Mouse (Mus musculus) WW6 (cell line): ENCODE results near the gene Fam187b.

Experiments used
- DNase-seq: peaks from one replicate; pipeline ENCODE4 v3.0.0-alpha.2; 2013; ENCODE audit warnings: low read depth, low spot score

Fam187b gene

DNA sequence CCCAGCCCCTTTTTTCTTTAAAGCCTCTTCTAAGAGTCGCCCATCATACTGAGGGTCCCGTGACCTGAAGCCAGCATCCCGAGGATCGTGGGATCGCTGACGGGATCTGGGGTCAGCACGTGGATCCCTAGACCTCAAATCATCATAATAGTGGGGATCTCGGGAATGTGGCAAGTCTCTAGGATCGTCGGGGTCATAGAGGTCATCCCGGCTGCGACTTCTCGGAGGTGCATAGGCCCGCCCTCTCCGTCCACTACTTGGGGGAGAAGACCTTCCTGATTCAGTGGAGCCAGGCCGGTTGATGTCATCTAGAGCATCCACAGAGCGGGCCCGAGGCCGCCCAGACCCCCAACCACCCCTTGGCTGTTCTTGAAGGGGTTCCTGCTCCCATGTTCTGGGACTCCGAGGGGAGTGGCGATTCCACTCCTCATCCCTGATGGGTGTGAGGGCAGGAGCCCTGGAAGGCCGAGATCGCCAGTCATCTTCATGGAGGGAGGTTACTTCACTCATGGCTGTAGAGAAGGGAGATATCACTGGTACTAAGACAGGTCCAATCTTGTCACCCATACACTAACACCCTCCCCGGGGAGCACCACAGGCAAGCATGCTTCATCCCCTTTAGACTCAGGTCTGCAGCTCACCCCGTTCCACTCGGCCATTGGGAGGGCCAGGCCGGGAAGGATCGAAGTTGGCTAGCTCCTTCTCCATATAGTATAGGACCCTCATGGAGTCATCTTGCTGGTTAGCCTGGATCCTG lies 15.3 kb upstream of the Fam187b start:
- DNase-seq = no peak

DNA sequence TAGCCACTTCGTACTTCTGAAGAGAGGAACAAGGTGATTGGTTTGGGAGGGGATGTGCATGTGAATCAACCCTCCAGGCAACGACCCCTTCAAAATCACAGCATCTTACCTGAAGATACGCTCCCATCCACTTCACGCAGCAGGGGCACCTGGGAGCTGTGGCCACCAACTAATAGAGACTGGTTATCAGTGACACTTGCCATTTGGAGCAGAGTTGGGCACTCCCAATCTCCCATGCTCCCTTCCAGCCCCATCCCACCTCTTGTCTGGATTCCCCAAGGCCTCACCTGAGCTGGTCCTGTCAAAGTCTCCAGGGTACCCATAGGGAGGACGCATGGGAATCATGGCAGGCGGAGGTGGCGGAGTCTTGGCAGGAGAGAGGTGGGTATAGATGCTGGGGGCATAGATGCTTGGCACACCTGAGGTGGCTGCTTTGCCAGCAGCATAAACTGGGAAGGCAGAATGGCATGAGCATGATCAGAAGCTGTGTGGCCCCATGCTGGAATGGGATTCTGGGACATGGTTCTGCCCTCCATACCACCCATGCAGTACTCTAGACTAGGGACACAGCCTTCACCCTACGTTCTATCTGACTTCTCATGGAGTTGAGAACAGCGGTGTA lies 14.6 kb upstream of the Fam187b start:
- DNase-seq = no peak

DNA sequence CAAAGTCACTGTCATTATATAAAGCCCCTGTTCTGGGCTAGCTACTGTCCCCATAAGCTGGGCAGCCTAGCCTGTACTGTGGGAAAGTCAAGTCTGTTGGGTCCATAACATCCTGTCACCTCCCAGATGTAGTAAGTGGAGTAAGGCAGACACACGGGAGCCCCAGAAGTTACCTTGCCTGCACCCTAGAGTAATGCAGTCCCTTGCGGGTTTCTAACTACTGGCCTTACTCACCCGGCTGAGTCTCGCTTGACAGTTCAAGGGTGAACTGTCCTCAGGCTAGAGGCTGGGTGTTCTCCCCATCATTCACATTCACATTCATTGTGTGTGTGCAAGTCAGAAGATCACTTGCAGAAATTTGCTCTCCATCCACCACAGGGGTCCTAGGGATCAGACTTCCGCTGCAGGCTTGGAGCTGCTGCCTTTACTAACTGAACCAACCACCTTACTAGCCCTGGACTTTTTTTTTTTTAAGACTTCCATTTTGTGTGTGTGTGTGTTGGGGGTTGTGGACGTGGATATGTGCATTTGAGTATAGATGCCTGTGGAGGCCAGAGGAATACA lies 13.7 kb upstream of the Fam187b start:
- no peak for DNase-seq

DNA sequence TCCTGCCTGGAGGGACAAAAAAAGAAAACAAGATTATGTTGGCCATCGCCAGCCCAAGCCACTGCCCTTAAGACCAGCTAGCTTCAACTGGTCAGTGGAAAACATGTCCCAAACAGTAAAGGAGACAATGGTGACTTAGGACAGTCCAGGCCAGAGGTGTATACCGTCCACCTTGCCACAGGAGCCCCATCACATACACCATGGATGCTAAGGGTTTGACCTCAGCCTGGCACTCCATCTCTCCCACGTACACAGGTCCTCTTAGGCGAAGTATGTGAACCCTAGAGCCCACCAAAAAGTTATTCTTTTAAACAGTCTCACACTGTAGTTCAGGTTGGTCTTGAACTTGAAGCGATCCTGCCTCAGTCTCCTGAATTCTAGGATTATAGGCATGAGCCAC lies 10.7 kb upstream of the Fam187b start:
- no peak for DNase-seq

DNA sequence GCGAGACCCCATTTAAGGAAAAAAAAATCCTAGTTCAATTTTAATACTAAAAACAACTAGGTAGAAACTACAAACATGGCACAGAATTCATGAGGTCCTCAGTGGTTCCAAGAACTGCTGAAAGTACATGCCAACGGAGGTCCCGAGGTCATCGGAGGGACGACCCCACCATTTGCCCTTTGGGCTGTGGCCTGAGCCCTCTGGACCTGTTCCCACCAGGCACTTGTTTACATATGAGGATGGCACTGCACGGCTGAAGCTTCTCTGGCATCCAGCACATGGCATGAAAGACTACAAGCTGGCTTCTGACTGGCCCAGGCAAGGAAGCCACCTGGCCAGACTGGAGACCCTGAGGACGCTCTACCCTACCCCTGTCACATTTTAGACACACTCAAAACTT lies 9.2 kb upstream of the Fam187b start:
- no peak for DNase-seq

DNA sequence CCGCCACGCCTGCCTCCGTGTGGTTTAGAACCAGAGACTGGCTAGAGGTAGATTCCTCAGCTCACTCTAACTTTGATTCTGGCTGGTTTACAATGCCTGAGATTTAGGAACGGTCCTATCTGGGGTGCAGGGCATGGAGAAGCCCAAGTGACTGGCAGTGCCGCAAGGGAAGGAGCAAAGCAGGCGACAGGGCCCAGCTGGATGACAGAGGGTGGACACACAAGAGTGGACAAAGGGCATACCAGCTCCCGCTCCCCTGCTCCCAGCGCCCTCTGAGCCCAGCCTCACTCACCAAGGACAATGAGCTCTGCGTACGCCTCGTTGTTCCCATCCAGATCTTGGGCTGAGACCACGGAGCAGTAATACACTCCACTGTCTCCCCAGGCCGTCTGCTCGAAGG lies 7.9 kb upstream of the Fam187b start:
- DNase-seq = no peak

DNA sequence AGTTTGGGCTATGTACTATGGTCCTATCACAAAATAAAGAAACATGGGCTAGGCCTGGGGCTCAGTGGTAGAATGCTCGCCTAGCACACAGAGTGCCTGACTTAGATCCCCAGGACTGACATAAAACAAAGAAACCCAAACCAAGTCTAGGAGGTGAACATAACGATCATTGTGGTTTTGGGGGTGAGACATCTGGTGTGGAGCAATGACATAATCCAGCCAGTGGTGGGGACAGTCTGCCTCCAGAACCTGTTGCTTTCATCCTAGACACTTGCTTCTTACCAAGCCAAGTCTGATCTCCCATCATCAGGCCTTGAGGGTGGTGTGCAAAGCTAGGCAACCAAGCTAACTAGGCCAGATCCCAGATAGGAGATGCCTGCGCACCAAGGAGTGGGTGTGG lies 6.9 kb upstream of the Fam187b start:
- no peak for DNase-seq

DNA sequence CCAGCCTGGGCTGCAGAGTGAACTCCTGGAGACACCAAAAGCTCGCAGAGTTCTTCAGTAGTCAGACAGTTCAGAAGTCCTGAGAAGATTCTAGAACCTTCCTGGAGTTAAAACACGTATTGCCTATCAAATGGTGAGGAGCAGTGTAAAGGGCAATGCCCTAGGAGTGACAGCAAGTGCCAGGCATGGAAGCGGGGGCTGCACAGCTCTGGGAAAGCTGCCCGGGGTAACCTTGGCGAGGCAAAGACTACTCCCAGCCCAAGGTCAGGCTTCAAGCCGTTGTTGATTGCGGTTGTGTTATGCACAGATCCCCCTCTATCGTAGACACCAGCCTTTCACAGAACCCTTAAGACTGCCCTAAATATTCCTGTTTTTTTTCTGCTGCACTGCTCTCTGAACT lies 5.0 kb upstream of the Fam187b start:
- no peak for DNase-seq

DNA sequence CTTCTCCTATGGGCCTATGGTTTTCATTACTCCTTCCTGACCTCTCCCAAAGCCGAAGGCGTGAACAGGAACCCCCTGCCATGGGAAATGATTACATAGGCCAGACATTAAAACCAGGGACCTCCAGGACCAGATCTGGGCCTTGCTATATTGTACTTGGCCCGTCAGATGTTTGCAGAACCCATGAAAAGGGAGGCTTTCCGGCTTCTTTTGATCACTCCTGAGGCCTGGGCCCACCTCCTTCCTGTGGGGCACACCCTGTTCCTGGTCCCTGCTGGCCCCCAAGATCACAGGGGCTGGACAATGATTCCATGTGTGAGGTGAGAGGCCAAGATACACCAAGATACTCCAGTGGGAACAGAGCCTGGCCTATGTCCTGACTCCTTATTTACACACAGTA lies 4.4 kb upstream of the Fam187b start:
- DNase-seq = no peak

DNA sequence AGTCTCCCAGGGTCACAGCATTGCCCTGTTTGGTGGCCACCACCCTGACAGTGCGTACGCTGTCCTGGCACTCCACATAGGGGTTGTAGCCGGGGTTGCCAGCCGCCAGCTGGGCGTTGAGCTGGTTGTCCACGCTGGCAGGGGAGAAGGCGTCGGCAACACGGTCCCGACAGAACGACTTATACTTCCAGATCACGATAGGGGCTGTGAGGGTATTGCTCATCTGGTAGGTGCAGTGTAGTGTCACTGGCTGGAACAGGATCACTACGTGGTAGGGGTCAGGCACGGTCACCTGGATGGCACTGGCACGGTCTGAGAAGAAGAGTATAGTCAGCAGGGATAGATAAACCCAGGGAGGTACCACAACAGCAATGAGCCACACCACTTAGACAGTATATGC lies 1.7 kb upstream of the Fam187b start:
- no peak for DNase-seq

DNA sequence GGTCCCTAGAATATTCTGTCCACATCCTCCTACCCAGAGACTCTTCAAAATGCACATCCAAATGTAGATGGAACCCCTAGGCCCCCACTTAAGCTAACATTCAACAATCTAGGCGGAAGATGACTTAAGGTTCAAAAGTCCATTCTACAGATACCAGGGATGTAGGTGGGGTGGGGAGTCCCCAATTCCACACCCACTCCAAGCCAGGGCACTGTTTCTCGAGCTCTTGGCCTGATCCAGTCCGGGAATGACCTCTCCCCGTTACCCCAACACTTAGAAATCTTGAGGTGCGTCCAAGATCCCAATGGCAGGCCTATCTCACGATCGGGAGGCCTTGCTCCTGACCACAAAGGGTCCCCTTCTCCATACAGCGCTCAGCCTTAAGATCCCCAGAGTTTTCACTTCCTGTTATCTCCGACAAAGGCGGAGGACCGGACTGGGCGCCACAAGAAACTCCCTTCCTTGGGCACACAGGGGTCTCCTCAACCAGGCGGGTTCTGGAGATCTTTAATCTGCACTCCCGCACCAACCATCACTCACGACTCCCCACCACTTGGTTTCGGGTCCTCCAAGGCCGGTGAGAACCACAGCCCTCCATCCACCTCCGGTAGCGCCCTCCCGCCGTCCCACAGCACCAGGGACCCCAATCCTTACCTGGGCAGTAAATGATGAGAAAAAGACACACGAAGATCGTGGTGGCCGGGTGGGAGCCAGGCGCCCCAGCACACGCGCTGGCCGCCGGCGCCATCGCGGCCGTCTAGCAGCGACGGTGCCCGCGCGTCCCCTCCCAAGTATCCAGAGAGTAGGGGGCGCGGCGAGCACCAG lies 952 bp upstream of the Fam187b start:
- no peak for DNase-seq

DNA sequence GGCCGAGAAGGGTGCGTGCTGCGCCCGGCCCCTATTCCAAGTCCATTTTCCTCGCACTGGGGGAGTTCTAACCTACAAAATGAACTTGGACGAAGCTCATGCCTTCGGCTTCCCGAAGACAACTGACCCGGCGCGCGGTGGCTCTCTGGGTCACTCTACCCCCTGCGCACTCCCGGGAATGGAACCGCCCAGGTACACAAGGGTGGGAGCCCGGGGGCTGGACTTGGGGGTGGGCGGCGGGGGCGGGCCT lies 414 bp upstream of the Fam187b start, which contains the start of gene Lsr:
Gene Lsr (minus strand): TSS at position 214 of the 250 bp plus-strand sequence.
- no peak for DNase-seq

DNA sequence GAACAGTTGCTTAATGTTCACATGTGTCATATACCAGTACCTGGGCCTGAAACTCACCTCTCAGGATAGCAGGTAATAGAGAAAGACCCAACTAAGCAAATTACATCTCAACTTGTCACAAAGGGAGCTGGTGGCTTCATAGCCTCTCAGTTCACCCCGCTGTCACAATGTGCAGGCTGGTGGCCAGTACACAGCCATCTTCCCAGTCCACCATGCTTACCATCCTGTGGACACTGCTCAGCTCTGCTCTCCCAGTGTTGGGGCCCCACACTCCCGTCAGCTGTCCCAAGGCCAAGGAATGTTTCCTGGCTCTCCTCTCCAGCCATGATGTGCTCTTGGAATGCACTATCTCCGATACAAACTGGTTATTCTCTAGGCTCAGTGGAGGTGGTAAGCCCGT lies 8.1 kb downstream of the Fam187b start:
- DNase-seq = no peak

DNA sequence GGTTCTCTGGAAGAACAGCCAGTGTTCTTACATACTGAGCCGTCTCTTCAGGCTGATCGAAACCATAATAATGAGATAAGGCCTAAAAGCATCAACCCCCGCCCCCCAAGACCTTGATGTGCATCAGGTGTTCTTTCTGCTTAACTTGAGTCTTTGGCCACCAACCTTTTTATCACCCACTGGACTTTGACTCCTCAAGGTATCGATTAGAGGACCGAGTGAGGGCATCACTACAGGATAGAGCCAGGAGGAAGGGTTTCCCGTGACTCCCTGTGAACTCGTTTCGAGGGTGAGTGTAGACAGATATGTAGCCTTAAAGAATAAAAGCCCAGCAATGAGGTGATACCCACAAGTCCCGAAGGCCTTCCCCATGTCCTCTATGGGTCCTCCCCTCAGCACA lies 11.8 kb downstream of the Fam187b start:
- DNase-seq = no peak

DNA sequence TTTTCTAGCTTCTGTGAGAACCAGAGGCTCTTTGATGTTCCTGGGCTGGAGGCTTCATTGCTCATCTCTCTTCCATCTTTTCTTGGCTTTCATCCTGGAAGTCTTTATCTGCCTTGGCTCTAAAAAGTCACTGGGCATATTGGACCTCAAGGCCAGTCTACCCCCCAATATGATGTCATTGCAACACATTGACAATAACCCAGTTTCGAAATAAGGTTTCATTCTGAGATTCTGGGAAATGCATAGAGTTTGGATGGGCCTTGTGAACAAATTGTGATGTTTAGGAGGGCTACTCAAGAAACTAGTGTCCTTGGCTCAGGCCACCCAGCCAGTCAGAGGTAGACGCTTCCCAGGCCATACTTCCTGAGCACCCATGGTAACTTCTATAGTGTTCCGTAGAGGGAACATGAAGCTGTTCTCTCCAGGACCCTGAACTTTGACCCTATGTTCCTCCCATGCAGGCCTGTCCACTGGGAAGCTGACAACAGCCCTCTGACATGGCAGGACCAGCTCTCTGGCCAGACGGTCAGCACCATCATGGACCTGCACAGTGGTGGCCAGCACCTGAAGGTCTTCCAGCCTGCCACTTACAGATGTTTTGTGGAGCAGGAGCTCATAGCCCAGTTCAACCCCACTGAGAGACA lies 15.1 kb downstream of the Fam187b start:
- no peak for DNase-seq

DNA sequence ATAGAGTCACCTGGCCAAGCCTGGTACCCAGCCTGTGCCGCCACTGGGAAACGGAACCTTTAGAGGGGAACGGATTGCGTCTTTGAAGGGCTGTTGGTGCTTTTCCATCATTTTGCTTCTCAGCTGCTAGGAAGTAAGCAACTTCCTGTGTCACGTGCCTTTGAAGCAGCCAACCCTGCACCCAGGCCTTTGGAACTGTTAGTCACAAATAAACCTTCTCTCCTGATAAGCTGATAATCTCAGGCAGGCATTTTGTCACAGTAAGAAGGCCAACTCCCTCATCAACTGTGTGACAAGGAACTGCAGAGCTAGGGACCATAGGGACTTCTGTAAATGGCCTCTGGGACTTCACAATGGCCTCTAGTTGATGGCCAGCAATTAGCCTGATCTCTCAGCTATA lies 18.6 kb downstream of the Fam187b start:
- no peak for DNase-seq

DNA sequence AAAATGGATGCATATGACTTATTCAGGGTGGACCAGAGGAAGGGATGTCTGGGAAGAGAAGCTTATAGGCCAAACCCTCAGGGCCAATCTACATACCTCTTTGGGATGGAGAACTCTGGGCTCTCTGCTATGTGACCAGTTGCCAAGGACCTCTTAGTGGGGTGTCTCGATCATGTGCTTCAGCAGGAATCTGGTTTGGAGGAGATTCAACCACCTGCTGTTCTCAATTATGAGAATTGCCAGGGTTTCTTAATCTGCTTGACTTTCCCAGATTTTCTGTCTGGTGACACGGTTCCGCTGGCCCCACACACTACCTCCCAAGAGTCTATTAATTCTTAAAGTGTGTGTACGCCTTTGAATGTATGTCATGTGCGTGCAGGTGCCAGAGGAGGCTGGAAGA lies 20.4 kb downstream of the Fam187b start:
- no peak for DNase-seq

DNA sequence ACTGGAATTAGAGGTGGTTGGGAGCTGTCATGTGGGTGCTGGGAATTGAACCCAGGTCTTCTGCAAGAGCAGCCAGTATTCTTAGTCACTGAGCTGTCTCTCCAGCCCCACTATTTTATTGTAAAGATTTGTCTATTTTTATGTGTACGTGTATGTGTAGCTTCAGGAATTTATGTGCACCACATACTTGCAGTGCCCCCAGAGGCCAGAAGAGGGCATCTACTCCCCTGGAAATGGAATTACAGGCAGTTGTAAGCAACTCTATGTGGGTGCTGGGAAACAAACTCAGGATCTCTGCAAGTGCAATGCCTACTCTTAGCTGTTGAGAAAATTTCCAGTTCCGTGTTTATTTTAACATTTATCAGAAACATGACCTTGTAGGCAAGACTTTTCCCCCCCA lies 22.9 kb downstream of the Fam187b start:
- no peak for DNase-seq

DNA sequence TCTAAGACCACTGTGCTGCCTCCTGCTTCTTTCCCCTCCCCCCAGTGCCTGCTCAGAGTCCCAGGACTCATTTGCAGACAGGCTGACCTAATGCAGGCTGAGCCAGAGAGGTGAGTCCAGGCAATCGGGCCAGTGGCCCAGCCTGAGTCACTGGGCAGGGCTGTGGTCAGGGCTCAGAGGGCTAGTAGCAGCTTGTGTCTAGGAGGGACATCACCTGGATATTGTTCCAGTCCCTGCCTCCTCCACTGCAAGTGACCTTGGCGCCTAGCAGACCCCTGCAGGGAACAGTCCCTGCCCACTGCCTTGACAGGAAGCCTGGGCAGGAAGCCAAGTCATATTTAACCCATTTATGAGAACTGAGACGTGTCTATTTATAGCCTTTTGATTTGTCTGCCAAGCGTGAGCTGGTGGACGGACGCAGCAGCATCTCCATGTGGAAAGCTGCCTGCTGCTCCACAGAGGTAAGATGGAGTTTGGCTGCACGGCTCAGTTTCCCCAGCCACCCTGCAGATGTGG lies 27.0 kb downstream of the Fam187b start:
- DNase-seq = no peak

DNA sequence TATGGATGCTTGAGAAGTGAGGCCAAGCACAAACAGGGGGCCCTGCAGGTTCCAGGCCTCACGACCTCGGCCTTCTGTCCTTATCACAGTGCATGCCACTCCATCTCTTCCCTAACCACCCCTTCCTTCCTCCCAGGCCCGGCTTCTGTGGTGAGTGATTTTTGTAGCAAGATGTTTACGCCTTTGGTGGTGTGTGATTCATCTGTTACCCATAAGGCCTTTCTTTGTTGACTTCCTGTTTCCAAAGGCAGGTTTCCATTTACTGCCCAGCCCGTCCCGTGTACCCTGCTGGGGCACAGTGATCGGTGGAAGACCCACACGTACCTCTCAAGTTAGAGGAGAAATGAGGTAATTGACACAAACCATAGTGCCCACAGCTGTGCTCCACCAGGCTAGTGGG lies 29.1 kb downstream of the Fam187b start:
- no peak for DNase-seq

DNA sequence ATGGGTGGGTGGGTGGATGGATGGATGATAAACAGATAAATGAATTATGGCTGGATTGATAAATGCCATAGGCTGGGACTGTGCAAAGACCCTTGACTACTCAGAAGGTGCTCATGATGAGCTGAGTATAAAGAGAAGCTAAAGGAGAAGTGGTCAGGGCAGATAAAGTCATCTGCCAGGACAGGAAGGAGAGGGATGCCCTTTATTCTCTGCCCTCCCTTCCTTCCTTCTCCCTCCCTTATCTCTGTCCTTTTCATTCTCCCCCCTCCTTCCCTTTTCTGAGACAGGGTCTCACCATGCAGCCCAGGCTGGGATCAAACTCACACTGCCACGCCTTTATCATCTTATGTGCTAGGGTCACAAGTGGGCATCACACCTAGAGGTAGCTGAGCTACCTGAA lies 34.2 kb downstream of the Fam187b start:
- no peak for DNase-seq

DNA sequence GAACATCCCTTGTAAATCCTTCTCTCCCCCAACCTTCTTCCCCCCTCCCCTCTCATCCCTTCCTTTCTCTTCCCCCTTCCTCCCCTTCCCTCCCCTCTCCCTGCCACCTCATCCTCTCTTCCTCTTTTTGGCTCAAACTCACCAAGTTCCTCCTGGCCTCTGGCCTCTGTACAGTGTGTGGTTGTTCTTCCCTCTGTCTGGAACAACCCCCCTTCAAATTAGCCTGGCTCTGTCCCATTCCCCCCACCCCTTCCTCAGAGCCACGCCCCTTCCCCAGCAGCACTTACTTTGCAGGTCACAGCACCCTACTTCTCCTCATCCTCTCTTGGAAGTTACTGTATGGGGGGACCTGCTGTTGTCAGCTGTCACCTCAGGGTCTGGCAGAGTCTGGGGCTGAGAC lies 34.6 kb downstream of the Fam187b start:
- no peak for DNase-seq
